Mouse (Mus musculus) heart, postnatal 0 days (tissue): ENCODE results near the gene Cbfa2t3. TPM values are rescaled to one million over a fixed set of nuclear protein-coding genes. Genes with fewer than 3 reads are reported as not detected.

Source experiments
- ATAC-seq: fragments of 200-750 bp; cut with Nextera tagmentation; 2 replicates; pipeline ENCODE4 v1.8.0; 2017; ENCODE audit warnings: low read depth, moderate number of reproducible peaks, moderate library complexity; ENCODE audit not compliant: insufficient read depth
- DNase-seq: peaks from one replicate; pipeline ENCODE4 v3.0.0-alpha.2; 2016; ENCODE audit warnings: low spot score
- H3K27ac ChIP-seq: fragments of 300-500 bp; sonication (generic); 2 replicates; pipeline ENCODE4 v1.5.1; 2014; ENCODE audit warnings: low read depth, mild to moderate bottlenecking
- H3K27me3 ChIP-seq: fragments of 300-500 bp; sonication (generic); 2 replicates; pipeline ENCODE4 v1.6.1; 2014; ENCODE audit warnings: low read length, mixed read lengths; ENCODE audit not compliant: control insufficient read depth, insufficient read depth
- H3K36me3 ChIP-seq: fragments of 300-500 bp; sonication (generic); replicated peaks from 2 replicates; pipeline ENCODE4 v1.6.1; 2014; ENCODE audit warnings: low read length, mixed read lengths; ENCODE audit not compliant: control insufficient read depth, insufficient read depth
- H3K4me1 ChIP-seq: fragments of 300-500 bp; sonication (generic); 2 replicates; pipeline ENCODE4 v1.6.1; 2014; ENCODE audit warnings: antibody characterized with exemption; ENCODE audit not compliant: control insufficient read depth, insufficient read depth
- H3K4me2 ChIP-seq: fragments of 300-500 bp; sonication (generic); 2 replicates; pipeline ENCODE4 v1.6.1; 2014; ENCODE audit warnings: low read depth, mild to moderate bottlenecking, low read length, moderate library complexity
- H3K4me3 ChIP-seq: fragments of 300-500 bp; sonication (generic); 2 replicates; pipeline ENCODE4 v1.5.1; 2014; ENCODE audit warnings: low read depth, low read length
- H3K9ac ChIP-seq: fragments of 300-500 bp; sonication (generic); replicated peaks from 2 replicates; pipeline ENCODE4 v1.6.1; 2014; ENCODE audit warnings: low read depth, low read length, mixed read lengths
- H3K9me3 ChIP-seq: fragments of 300-500 bp; sonication (generic); replicated peaks from 2 replicates; pipeline ENCODE4 v1.6.1; 2016; ENCODE audit warnings: low read length; ENCODE audit not compliant: control insufficient read depth
- CTCF ChIP-seq: IDR thresholded peaks from 2 replicates; pipeline ENCODE4 v1.5.1; 2016; ENCODE audit warnings: antibody characterized with exemption, control low read depth, low read depth
- EP300 ChIP-seq: IDR thresholded peaks from 2 replicates; pipeline ENCODE4 v1.6.1; 2016; ENCODE audit warnings: antibody characterized with exemption, low read depth
- WGBS: fragments of 180-500 bp; shearing (Covaris S2); extraction: QIAGEN DNeasy Blood & Tissue Kit; methylation state at CpG from one replicate; pipeline ENCODE4 v1.1.7; 2014; 5-methylcytosine and 5-hydroxymethylcytosine counted together
- polyA plus RNA-seq: library from polyadenylated mRNA; unstranded; fragments of >200 nt; fragmentation: Nextera tagmentation; extraction: Ambion mirVana; gene quantifications from 2 replicates; pipeline ENCODE4 v1.2.1, GENCODE M21; 2015
- total RNA-seq: library from RNA; depleted of rRNA; stranded (reverse); fragments of >200 nt; gene quantifications from 2 replicates; pipeline ENCODE4 v1.2.3, GENCODE M21; 2014; ENCODE audit warnings: low replicate concordance

Cbfa2t3 gene
- total and polyA plus RNA-seq, 2 experiments from 2014 or later, result 1.1 to 4.3 TPM

DNA sequence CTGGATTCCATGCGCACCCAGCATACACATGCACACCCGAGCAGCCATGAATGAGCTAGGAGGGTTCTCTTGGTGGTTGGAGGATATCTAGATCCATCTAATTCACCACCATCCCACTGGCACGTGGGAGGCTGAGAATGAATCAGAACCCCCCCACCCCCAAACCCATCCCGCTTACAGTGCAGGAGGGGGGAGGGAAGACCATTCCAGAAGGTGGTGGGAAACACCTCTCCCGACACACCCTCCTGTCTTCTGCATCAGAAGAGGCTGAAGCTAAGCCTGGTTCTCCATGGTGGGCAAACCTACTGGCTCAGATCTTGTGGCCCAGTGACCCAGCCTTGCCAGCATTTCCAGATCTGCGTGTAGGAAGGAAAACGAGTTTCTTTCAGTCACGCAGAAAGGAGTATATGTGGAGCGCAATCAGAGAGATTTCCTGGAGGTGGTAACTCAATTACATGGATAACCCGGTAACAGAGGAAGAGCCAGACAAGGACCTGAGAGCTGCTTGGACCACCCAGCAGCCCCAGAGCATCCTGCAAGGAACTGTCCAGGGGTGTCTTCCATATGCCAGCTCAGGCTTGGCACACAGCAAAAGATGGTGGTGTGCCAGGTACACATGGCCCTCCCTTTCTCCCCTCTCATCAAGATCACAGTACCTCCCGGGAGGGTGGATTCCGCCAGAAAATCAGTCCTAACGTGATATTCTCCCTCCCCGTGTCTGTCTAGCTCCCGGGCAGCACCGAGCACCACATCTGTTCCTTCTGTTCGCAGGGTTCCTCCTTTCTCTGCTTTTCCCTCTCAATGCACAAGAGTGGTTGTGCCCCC, 23.1 kb downstream of the Cbfa2t3 start:
- Histone ChIP-seq H3K4me1 (0 out of 2 replicates have a peak, but pooled peaks cover 6% of the 10 kb centered on the region), H3K4me2 (peak overlapping the region; percentile 86), H3K4me3 (peak overlapping the region; percentile 58), H3K27me3 (peaks cover 58% of the 10 kb centered on the region), H3K36me3 (no peaks in the 10 kb centered on the region), H3K9me3 (no peaks in the 10 kb centered on the region), H3K27ac (peak overlapping the region; percentile 77), H3K9ac (0 out of 2 replicates have a peak overlapping the region, but pooled peaks have one; percentile 18)
- TF ChIP-seq EP300 (no peak), CTCF (no peak)
- WGBS, result 64% methylated on average over 17 of the region's 17 CpGs
- no peak for ATAC-seq
- no peak for DNase-seq

DNA sequence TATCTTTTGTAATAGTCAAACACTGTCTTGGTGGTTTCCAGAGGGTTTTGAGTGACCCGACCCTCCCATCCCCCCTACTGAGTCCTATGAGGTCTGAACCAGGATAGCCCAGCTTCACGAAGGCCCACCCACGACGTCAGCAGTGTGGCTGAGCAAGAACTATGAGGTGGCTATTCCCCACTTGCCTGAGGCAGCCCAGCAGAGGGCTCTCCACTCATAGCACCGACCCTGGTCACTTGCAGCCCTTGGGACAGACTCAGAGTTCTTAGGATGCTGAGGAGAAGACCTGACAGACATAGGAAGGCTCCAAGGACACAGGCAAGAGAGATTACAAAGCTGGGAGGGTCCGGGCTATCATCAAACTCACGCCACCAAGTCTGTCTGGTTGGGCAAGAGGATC, 23.9 kb downstream of the Cbfa2t3 start:
- 32% methylated on average over 7 of the region's 7 CpGs for WGBS
- Histone ChIP-seq H3K4me3 (no peak overlapping the region), H3K9ac (no peak overlapping the region), H3K4me2 (peak overlapping the region; percentile 86; the same call in 1 of the 2 replicates), H3K36me3 (no peaks in the 10 kb centered on the region), H3K4me1 (0 out of 2 replicates have a peak, but pooled peaks cover 6% of the 10 kb centered on the region), H3K27me3 (peaks cover 60% of the 10 kb centered on the region), H3K9me3 (no peaks in the 10 kb centered on the region), H3K27ac (no peak overlapping the region)
- no peak for DNase-seq
- TF ChIP-seq CTCF (peak; percentile 33), EP300 (no peak)
- ATAC-seq, result no peak

DNA sequence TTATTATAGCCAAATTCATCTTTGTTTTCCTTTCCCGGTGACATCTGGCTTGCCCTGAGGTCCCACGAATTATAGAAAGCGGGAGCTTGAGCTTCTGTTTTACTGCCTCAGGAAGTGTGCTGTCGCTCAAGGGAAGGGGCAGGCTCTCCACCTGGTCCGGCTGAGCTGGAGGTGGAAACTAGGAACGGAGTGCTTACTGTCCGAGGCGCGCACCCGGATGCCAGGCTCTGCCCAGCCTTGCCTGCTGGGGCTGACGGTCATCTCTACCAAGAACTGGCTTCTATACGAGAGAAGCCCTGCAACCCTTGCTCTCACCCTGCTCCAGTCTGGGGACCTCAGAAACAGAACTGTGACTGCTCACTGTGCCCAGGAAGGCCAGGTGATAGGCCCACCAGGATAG, 24.9 kb downstream of the Cbfa2t3 start:
- 78% methylated on average over 12 of the region's 12 CpGs for WGBS
- Histone ChIP-seq H3K9ac (no peak overlapping the region), H3K4me2 (no peak overlapping the region), H3K36me3 (no peaks in the 10 kb centered on the region), H3K9me3 (no peaks in the 10 kb centered on the region), H3K27me3 (peaks cover 50% of the 10 kb centered on the region), H3K4me3 (no peak overlapping the region), H3K4me1 (peaks cover 6% of the 10 kb centered on the region; the same call in 1 of the 2 replicates), H3K27ac (no peak overlapping the region)
- ATAC-seq (no peak), DNase-seq (no peak)
- TF ChIP-seq CTCF (no peak), EP300 (no peak)

DNA sequence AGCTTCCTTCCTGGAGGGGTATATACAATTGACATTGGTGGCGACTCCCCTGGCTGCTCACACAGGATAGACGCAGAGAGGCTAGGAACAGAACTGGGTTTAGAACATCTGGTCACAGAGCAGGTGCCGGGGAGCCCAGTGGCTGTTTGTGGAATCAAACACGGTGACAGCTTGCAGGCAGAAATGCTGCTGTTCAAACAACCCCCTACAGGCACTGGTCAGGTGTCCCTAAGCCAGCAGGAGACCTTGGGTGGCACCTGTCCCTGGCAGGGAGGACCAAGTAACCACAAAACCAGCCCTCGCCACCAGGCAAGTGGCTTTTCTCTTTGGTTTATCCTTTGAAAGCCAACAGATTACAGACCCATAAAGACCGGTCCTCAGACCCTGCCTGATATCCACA, 27.0 kb downstream of the Cbfa2t3 start:
- no peak for TF ChIP-seq CTCF
- no peak for TF ChIP-seq EP300
- peaks cover 36% of the 10 kb centered on the region for H3K27me3 ChIP-seq
- no peak overlapping the region for H3K27ac ChIP-seq
- DNase-seq, result no peak
- no peaks in the 10 kb centered on the region for H3K36me3 ChIP-seq
- ATAC-seq, result no peak
- H3K9ac ChIP-seq, result no peak overlapping the region
- peaks cover 11% of the 10 kb centered on the region for H3K4me1 ChIP-seq
- 64% methylated on average over 6 of the region's 6 CpGs for WGBS
- H3K4me2 ChIP-seq, result no peak overlapping the region
- H3K4me3 ChIP-seq, result no peak overlapping the region
- H3K9me3 ChIP-seq, result no peaks in the 10 kb centered on the region

DNA sequence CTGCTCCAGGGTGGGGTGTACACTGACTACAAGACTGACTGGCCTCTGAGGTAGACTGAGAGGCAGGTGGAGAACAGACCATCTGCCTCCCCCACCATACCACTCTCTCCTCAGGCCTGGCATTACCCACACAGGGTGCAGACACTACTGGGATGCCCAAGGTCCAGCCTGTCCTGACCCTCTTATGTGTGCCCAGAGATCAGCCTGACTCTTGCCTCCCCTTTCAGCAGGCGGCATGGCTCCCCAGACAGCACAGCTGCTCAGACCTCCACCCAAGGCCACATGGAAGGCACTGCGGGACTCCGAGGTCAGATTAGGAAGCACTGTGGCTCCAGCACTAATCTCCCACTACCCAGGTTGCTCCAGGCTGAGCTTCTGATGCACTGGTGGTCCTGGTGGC, 28.2 kb downstream of the Cbfa2t3 start:
- WGBS, result 72% methylated on average over 3 of the region's 3 CpGs
- no peaks in the 10 kb centered on the region for H3K9me3 ChIP-seq
- H3K4me1 ChIP-seq, result peaks cover 23% of the 10 kb centered on the region
- H3K4me2 ChIP-seq, result no peak overlapping the region
- no peaks in the 10 kb centered on the region for H3K36me3 ChIP-seq
- ATAC-seq (no peak), DNase-seq (no peak)
- H3K9ac ChIP-seq, result no peak overlapping the region
- no peak for TF ChIP-seq CTCF
- TF ChIP-seq EP300, result no peak
- H3K27ac ChIP-seq, result no peak overlapping the region
- no peak overlapping the region for H3K4me3 ChIP-seq
- peaks cover 24% of the 10 kb centered on the region for H3K27me3 ChIP-seq
